Mouse (Mus musculus) left cerebral cortex, adult 2 months (tissue): ENCODE data around the gene Ttc39d. TPM values are rescaled to one million over a fixed set of nuclear protein-coding genes. Genes with fewer than 3 reads are reported as not detected.
"Not testable (repeated sequence)": the region's sequence is repeated elsewhere in the genome, so short reads cannot be mapped to it uniquely, and the experiment has no call there.

ENCODE experiments used
- DNase-seq, 2 experiments: peaks; one replicate each; pipeline ENCODE4 v3.0.0; 2021 to 2022; ENCODE audit warnings: low spot score in 2 of 2, mixed read lengths in 1 of 2; ENCODE audit errors: extremely low spot score in 1 of 2
- H3K27ac ChIP-seq: fragments of 200-600 bp; 2 replicates; pipeline ENCODE4 v1.8.1; 2022
- H3K4me3 ChIP-seq: fragments of 200-600 bp; 2 replicates; pipeline ENCODE4 v1.8.1; 2022
- CTCF ChIP-seq: fragments of 200-600 bp; IDR thresholded peaks from 2 replicates; pipeline ENCODE4 v1.8.1; 2022; ENCODE audit warnings: antibody characterized with exemption, mild to moderate bottlenecking, moderate library complexity
- intact Hi-C: fragments of 180-260 bp; cut with DNase I; formaldehyde crosslinking; loops from one replicate; pipeline ENCODE4 v1.15.1; 2025
- total RNA-seq, 2 experiments: library from RNA; stranded (reverse); gene quantifications; 2 replicates each; pipeline ENCODE4 v1.2.3; 2021

Gene Ttc39d
- total RNA-seq, 2 experiments from 2014 or later, result 0.18 TPM; not detected in 1

- H3K4me3 ChIP-seq, result no peak overlapping the region
- TF ChIP-seq CTCF, result no peak
- intact Hi-C loops, result no loop called here
- no peak for DNase-seq
- H3K27ac ChIP-seq, result no peak overlapping the region
Observed at GRCm38 (mm10) chr17:80171948-80172347, 35.3 kb upstream of the Ttc39d start.

DNA sequence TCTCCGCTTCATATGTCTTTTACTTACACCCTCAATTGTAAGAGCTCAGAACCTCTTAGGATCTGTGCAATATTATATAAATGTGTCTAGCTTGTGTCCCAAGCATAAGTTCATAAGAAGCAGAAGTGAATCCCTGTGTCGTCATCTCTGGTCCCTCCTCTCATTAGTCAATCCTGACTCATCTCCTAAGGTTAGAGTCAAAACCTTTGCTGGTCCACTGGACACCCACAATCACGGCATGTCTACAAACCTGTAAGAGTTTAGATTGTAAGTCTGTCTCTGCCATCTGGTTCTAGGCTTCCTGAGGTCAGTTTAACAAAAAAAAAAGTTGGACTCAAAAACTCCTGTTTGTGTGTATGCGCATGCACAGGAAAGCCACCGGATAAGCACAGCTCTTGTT is 34.5 kb upstream of the Ttc39d start:
- Histone ChIP-seq H3K4me3 (no peak overlapping the region), H3K27ac (no peak overlapping the region)
- no peak for DNase-seq
- intact Hi-C loops, result no loop called here
- no peak for TF ChIP-seq CTCF

DNA sequence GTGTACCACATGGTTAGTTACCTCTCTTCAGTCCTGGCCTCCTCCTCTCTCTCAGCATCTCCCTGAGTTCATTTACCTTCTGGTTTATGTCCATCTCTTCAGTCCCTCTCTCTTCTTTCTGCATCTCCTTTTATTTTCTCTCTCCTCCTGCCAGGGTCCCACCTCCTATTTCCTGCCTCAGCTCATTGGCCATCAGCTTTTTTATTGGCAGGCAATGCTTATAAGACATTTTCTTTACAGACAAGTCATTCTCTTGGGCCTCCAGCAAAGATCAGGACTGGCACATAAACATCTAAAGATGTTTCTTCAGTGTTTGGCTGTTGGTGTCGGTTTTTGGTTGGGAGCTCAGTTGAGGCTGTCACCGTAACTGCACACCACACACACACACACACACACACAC is 33.6 kb upstream of the Ttc39d start:
- no peak for TF ChIP-seq CTCF
- Histone ChIP-seq H3K4me3 (no peak overlapping the region), H3K27ac (no peak overlapping the region)
- no peak for DNase-seq
- intact Hi-C loops, result no loop called here

DNA sequence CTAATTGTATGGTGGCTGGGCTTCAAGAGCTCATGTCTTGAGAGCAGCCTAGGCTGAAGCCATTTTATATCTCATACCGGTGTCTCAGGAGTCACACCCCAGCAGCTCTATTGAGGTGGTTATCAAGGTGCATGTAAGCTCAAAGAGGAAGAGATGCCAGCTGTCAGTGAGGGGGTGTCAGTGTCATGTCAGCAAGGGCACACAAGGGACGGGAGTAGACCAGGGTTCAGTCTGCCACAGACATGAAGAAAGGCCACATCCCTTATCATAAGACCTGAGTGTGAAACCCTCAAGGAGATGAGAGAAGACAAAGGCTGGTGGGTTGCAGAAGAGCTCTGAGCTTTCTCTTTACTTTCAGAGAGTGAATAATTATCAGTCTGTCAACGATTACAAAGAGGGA is 33.1 kb upstream of the Ttc39d start:
- DNase-seq, result no peak
- intact Hi-C loops, result no loop called here

DNA sequence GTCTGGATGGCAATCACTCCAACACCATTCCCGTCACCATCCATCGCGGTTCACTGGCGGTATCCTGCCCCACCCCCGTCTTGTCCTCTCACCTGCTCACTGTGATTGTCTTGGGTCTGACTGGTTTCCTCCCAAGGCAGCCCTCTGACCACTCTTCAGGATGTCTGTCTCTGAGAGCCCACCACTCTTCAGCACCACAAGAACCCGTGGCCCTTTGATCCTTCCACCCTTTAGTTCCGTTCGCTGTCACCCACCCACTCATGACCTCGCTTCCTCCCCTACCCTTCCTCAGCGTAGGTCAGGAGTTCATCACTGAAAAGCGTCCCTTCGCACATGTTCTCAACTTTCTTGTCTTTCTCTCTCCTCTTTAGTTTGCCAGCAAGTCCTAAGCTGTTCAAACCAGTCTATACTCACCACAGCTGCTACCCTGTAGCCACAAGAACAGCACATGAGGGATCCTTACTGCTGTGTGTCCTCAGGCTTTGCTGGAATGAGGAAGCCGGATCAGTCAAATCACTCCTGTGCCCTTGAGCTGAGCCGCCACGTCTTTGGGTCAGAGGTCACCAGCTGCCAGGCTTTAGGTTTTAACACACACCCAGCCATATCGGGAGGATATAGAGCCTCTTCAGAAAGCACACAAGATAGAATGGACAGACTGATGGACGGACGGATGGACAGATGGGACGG is 32.4 kb upstream of the Ttc39d start:
- no peak overlapping the region for H3K27ac ChIP-seq
- TF ChIP-seq CTCF, result no peak
- no peak for DNase-seq
- intact Hi-C loops, result loop anchor here (5.0 kb wide), 1 partner anchor 308 kb away; no protein-coding TSS in a partner anchor
- no peak overlapping the region for H3K4me3 ChIP-seq

More for the DNA sequence above, 33.1 kb upstream of the Ttc39d start:
- no peak overlapping the region for H3K4me3 ChIP-seq
- TF ChIP-seq CTCF, result no peak
- no peak overlapping the region for H3K27ac ChIP-seq

DNA sequence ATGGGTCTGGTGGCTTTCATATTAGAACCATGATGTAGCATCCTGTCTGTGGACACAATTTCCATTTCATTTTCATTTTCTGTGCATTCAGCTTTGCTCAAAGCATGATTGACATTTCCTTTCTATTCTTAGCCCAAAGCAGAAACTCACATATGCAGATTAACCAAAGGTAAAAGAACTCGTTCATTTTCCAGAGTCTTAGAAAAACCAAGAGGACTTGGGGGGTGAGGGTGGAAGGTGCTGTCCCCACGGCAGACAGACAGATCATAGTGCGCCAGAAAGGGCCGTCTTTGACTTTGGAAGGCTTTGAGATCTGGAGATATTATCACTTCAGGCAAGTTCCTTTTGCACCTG is 31.9 kb upstream of the Ttc39d start:
- Histone ChIP-seq H3K27ac (no peak overlapping the region), H3K4me3 (no peak overlapping the region)
- intact Hi-C loops, result loop anchor here (5.0 kb wide), 1 partner anchor 308 kb away; no protein-coding TSS in a partner anchor
- DNase-seq, result no peak
- no peak for TF ChIP-seq CTCF

GRCm38 (mm10) chr17:80175966-80176365 is 31.3 kb upstream of the Ttc39d start:
- DNase-seq, result no peak
- Histone ChIP-seq H3K27ac (no peak overlapping the region), H3K4me3 (no peak overlapping the region)
- TF ChIP-seq CTCF, result no peak
- intact Hi-C loops, result loop anchor here (5.0 kb wide), 1 partner anchor 309 kb away; no protein-coding TSS in a partner anchor

GRCm38 (mm10) chr17:80178846-80179245 is 28.4 kb upstream of the Ttc39d start:
- not testable (repeated sequence) for H3K27ac ChIP-seq, DNase-seq, H3K4me3 ChIP-seq
- intact Hi-C loops, result loop anchor here (5.0 kb wide), 1 partner anchor 312 kb away; no protein-coding TSS in a partner anchor

DNA sequence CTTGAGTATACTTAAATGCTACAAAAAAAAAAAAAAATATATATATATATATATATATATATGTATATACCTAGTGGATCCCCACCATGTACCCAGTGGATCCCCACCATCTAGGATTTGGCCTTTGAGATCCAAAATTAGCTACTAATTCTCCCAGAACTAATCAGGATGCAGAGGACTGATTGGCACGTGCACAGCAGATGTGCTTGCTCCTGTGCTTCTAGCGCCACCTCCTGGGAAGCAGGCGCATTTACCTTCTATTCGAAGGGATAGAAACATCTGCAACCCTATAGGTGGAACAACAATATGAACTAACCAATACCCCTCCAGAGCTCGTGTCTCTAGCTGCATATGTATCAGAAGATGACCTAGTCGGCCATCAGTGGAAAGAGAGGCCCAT is 27.3 kb upstream of the Ttc39d start:
- intact Hi-C loops, result loop anchor here (1.0 to 10.0 kb wide), 4 partner anchors 132 to 475 kb away; no protein-coding TSS in a partner anchor
- DNase-seq, result peak; percentile 67 to 70
- TF ChIP-seq CTCF, result peak; percentile 84

DNA sequence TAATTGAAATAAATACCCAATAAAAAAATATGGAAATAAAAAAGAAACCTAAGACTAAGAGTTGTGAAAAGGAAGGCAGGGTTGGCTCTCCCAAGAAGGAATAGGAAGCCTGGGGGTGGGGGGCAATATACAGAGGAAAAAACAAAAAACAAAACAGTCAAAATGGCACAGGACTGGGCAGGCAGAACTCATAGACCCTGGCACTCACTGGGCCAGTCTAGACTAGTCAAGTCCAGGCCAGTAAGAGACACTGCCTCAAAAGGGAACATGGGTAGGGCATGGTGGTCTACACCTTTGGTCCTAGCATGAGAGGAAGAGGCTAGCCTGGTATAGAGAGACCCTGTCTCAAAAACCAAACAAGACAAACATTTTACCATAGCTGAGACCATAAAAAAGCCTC is 26.8 kb upstream of the Ttc39d start:
- no peak overlapping the region for H3K4me3 ChIP-seq
- no peak overlapping the region for H3K27ac ChIP-seq
- DNase-seq, result no peak
- no peak for TF ChIP-seq CTCF
- intact Hi-C loops, result loop anchor here (1.0 to 10.0 kb wide), 3 partner anchors 132 to 476 kb away; no protein-coding TSS in a partner anchor

More for the DNA sequence above, 27.3 kb upstream of the Ttc39d start:
- H3K27ac ChIP-seq, result no peak overlapping the region
- no peak overlapping the region for H3K4me3 ChIP-seq

DNA sequence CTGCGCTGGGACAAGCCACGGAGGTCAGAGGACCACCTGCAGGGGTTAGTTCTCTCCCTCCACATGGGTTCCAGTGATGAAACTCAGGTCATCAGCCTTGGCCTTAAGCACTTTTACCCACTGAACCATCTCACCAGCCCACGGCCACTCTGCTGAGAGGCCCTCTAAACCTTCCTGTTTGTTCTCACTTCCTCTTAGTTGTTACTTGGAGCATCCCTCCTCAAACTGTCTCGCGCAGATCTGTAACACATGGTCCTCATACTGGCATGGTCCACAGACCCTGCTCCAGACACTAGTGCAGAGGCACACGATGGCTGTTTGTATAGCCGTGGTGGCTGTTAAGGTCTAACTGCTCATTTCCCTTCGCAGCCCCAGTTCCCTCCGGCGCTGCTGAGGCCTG is 23.6 kb upstream of the Ttc39d start:
- TF ChIP-seq CTCF, result no peak
- Histone ChIP-seq H3K27ac (no peak overlapping the region), H3K4me3 (no peak overlapping the region)
- no peak for DNase-seq
- intact Hi-C loops, result loop anchor here (10.0 kb wide), 1 partner anchor 479 kb away; no protein-coding TSS in a partner anchor

- Histone ChIP-seq H3K27ac (no peak overlapping the region), H3K4me3 (no peak overlapping the region)
- DNase-seq, result no peak
- intact Hi-C loops, result loop anchor here (10.0 kb wide), 1 partner anchor 528 kb away; no protein-coding TSS in a partner anchor
- TF ChIP-seq CTCF, result peak; percentile 69
Observed at GRCm38 (mm10) chr17:80193075-80193474, 14.2 kb upstream of the Ttc39d start.
